Mouse (Mus musculus) forebrain, embryonic 14.5 days (tissue): ENCODE measurements around the gene Tex38. TPM values are rescaled to one million over a fixed set of nuclear protein-coding genes. Genes with fewer than 3 reads are reported as not detected.

Experiments
- ATAC-seq: fragments of 200-750 bp; cut with Nextera tagmentation; 2 replicates; pipeline ENCODE4 v1.8.0; 2017; ENCODE audit warnings: mild to moderate bottlenecking, moderate library complexity
- DNase-seq: peaks from one replicate; pipeline ENCODE4 v3.0.0-alpha.2; 2015; ENCODE audit warnings: low spot score
- H3K27ac ChIP-seq: fragments of 300-500 bp; sonication (generic); 2 replicates; pipeline ENCODE4 v1.5.1; 2014; ENCODE audit warnings: low read depth, mild to moderate bottlenecking, control low read depth, low read length, moderate library complexity
- H3K27me3 ChIP-seq: fragments of 300-500 bp; sonication (generic); replicated peaks from 2 replicates; pipeline ENCODE4 v1.6.1; 2014; ENCODE audit warnings: low read length, control low read depth, mixed read lengths; ENCODE audit not compliant: control insufficient read depth, insufficient read depth
- H3K36me3 ChIP-seq: fragments of 300-500 bp; sonication (generic); 2 replicates; pipeline ENCODE4 v1.6.1; 2014; ENCODE audit warnings: low read length, control low read depth; ENCODE audit not compliant: control insufficient read depth, insufficient read depth
- H3K4me1 ChIP-seq: fragments of 300-500 bp; sonication (generic); 2 replicates; pipeline ENCODE4 v1.6.1; 2014; ENCODE audit warnings: antibody characterized with exemption, low read length, control low read depth; ENCODE audit not compliant: control insufficient read depth, insufficient read depth
- H3K4me2 ChIP-seq: fragments of 300-500 bp; sonication (generic); 2 replicates; pipeline ENCODE4 v1.6.1; 2014; ENCODE audit warnings: mild to moderate bottlenecking, control low read depth, low read length
- H3K4me3 ChIP-seq: fragments of 300-500 bp; sonication (generic); 2 replicates; pipeline ENCODE4 v1.5.1; 2014; ENCODE audit warnings: low read depth, low read length, control low read depth
- H3K9ac ChIP-seq: fragments of 300-500 bp; sonication (generic); 2 replicates; pipeline ENCODE4 v1.6.1; 2014; ENCODE audit warnings: mild to moderate bottlenecking, low read length, control low read depth, moderate library complexity
- H3K9me3 ChIP-seq: fragments of 300-500 bp; sonication (generic); replicated peaks from 2 replicates; pipeline ENCODE4 v1.6.1; 2016; ENCODE audit warnings: low read length, control low read depth, mixed read lengths; ENCODE audit not compliant: control insufficient read depth
- WGBS: fragments of 180-500 bp; shearing (Covaris S2); extraction: QIAGEN DNeasy Blood & Tissue Kit; methylation state at CpG from one replicate; pipeline ENCODE4 v1.1.7; 2014; 5-methylcytosine and 5-hydroxymethylcytosine counted together
- polyA plus RNA-seq: library from polyadenylated mRNA; unstranded; fragments of >200 nt; fragmentation: Nextera tagmentation; extraction: Ambion mirVana; gene quantifications from 2 replicates; pipeline ENCODE4 v1.2.1, GENCODE M21; 2014

The Tex38 gene
- polyA plus RNA-seq, 1 experiment from 2014 or later: not detected

DNA sequence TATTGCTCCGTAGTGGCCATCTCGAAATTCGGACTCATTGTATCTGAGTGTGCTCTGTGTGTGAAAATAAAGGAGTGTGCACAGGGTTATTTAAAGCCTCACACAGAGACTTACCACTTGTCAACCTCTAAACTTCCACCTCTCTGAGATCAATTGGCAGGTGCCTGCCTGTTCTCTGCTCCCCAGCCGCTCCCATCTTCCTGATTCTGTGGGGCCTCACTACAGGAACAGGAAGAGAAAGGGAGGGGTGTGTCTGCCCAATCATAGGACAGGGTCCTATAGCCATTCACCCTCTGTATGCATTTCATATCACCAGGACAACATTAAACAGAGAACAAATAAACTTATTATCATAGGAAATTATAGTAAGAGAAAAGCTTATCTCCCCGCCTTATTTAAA is 47.1 kb downstream of the Tex38 start:
- DNase-seq (no peak), ATAC-seq (no peak)
- 76% methylated on average over 5 of the region's 5 CpGs for WGBS
- Histone ChIP-seq H3K4me1 (peaks cover 5% of the 10 kb centered on the region), H3K27me3 (no peaks in the 10 kb centered on the region), H3K4me3 (no peak overlapping the region), H3K36me3 (no peaks in the 10 kb centered on the region), H3K4me2 (no peak overlapping the region), H3K9ac (no peak overlapping the region), H3K9me3 (no peaks in the 10 kb centered on the region), H3K27ac (no peak overlapping the region)

DNA sequence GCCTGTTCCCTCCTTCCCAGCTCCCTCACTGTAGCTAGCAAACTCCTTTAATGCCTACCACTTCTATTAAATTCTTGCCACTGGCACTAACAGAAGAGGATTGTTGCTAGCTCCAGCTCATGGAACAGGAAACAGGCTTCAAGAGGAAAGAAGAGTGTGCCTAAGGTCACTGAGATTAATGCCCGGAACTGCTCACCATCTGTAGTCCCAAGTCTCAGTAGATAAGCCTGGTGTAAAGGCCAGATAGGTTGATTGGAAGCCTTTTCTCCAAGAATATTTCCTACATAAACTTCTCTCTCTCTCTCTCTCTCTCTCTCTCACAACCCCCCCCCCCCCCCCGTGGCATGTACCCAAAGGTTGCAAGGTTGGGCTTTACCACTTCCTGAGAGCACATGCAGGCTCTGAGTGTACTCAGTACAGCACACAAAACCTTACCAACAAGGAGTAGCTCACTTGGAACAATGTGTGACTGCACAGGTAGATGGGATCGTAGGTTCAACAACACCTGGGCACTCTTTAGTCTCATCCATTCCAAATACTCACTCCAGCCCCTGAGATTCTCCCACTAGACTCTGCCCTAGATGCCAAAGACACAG is 48.5 kb downstream of the Tex38 start:
- H3K4me3 ChIP-seq: no peak overlapping the region
- no peak for ATAC-seq
- no peaks in the 10 kb centered on the region for H3K36me3 ChIP-seq
- WGBS: 61% methylated on average over 3 of the region's 3 CpGs
- no peaks in the 10 kb centered on the region for H3K4me1 ChIP-seq
- H3K4me2 ChIP-seq: no peak overlapping the region
- no peaks in the 10 kb centered on the region for H3K9me3 ChIP-seq
- H3K9ac ChIP-seq: no peak overlapping the region
- H3K27ac ChIP-seq: no peak overlapping the region
- H3K27me3 ChIP-seq: no peaks in the 10 kb centered on the region
- no peak for DNase-seq

DNA sequence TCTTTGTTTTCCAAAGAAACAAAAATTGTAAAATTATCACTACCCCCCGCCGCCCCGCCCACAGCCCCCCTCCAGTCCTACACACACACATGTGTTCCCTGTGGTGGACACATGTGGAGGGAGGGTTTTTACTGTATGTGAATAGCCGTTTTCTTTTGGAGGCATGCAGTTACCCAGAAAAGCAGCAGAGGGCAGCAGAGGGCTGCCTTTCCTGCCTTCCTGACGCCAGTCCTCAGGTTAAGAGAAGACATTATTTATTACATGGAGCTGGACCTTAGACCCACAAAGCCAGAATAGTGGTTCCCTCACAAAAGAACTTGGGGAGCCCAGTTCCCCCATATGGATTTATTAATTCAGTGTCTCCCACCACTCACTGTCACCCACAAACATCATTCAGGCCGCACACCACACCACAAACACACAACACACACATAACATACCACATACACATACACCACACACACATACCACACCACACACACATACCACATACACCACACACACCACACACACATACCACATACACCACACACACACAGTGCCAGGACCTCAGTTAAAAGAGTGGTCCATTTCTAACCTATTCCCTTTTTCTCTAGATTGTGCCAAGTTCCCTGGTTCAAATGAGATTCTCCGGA is 49.1 kb downstream of the Tex38 start:
- Histone ChIP-seq H3K27ac (no peak overlapping the region), H3K4me2 (no peak overlapping the region), H3K9ac (no peak overlapping the region), H3K36me3 (no peaks in the 10 kb centered on the region), H3K27me3 (0 out of 2 replicates have a peak, but pooled peaks cover 2% of the 10 kb centered on the region), H3K4me1 (no peaks in the 10 kb centered on the region), H3K4me3 (no peak overlapping the region), H3K9me3 (no peaks in the 10 kb centered on the region)
- DNase-seq: peak; percentile 79
- peak; percentile 75 for ATAC-seq
- 26% methylated on average over 7 of the region's 7 CpGs for WGBS

Other genes with a start within 250 kb of the Tex38 start
- gene Cyp4a31, start 217.4 kb downstream of the Tex38 start, polyA plus RNA-seq: not detected in 2 replicates
- not detected in 2 replicates for gene Cyp4a32, start 180.0 kb downstream of the Tex38 start, polyA plus RNA-seq
- gene Cyp4b1, start 133.3 kb downstream of the Tex38 start, polyA plus RNA-seq: 0.33 TPM in 2 replicates
- 17.7 and 23.4 TPM in 2 replicates for gene Efcab14, start 43.3 kb downstream of the Tex38 start, polyA plus RNA-seq
- 30.1 and 36.2 TPM in 2 replicates for gene Atpaf1, start 3.8 kb upstream of the Tex38 start, polyA plus RNA-seq
- 3.1 and 3.9 TPM in 2 replicates for gene Mob3c, start 47.1 kb upstream of the Tex38 start, polyA plus RNA-seq
- 19.6 and 20.0 TPM in 2 replicates for gene Mknk1, start 58.2 kb upstream of the Tex38 start, polyA plus RNA-seq
- gene Kncn, start 103.4 kb upstream of the Tex38 start, polyA plus RNA-seq: 0.31 TPM in 1 of 2 replicates, not detected in the other
- not detected in 2 replicates for gene 6430628N08Rik, start 109.6 kb upstream of the Tex38 start, polyA plus RNA-seq
- 0.05 TPM in 2 replicates for gene Dmbx1, start 158.9 kb upstream of the Tex38 start, polyA plus RNA-seq
- gene Faah, start 236.9 kb upstream of the Tex38 start, polyA plus RNA-seq: 7.0 and 7.3 TPM in 2 replicates